Mouse (Mus musculus) frontal cortex, adult 2 months (tissue): ENCODE results near the gene Vgll2. TPM values are rescaled to one million over a fixed set of nuclear protein-coding genes. Genes with fewer than 3 reads are reported as not detected.

Source experiments
- DNase-seq, 2 experiments: peaks; one replicate each; pipeline ENCODE4 v3.0.0; 2022; ENCODE audit warnings: low spot score in 1 of 2; ENCODE audit errors: extremely low spot score in 1 of 2
- polyA plus RNA-seq: library from polyadenylated mRNA; depleted of rRNA; stranded (reverse); fragments of >200 nt; gene quantifications from 2 replicates; pipeline ENCODE4 v1.2.3, GENCODE M21; 2012; rRNA removed

The Vgll2 gene
- polyA plus RNA-seq, 1 experiment: 0.34 TPM

- peak; percentile 11 to 63 for DNase-seq
Measured at GRCm38 (mm10) chr10:52072482-52072881, 50.2 kb downstream of the Vgll2 start.

Other genes starting within 250 kb of the Vgll2 start
- gene Ros1, start 172.7 kb downstream of the Vgll2 start, polyA plus RNA-seq: not detected in 2 replicates
- gene Dcbld1, start 211.1 kb downstream of the Vgll2 start, polyA plus RNA-seq: 6.6 TPM in 2 replicates